Mouse (Mus musculus): ENCODE data around the gene Prdx6. TPM values are rescaled to one million over a fixed set of nuclear protein-coding genes. Genes with fewer than 3 reads are reported as not detected.

Prdx6 gene
- total RNA-seq, 1 experiment from 2014 or later, result 87.8 TPM

DNA sequence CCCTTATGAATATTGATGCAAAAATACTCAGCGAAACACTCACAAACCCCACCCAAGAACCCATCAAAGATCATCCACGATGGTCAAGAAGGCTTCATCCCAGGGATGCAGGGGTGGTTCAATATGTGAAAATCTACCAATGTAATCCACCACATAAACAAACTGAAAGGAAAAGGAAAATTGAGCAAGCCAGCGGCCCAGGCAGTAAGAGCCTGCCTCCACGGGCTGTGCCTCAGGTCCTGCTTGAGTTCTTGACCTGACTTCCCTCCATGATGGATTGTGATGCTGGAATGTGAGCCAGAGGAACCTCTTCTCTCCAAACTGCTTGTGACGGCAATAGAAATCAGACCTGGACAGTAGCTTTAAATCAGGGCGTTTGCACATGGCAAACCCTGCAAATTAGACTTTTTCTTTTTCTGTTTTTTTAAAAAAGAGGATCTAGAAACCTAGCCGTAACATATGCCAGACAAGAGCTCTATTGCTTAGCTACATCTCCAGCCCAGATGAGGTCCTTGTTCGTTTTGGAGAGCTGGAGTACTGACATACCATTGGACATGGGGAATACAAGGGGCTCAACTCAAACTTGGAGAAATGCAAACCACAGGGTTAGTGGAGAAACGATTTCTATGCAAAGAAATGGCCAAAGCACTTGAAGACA, 60.6 kb downstream of the Prdx6 start:
- ATAC-seq (ENCODE audit: extremely low read depth, insufficient number of reproducible peaks, low FRiP score, poor library complexity, severe bottlenecking), result no peak

Other genes starting within 250 kb of the Prdx6 start
- gene Zbtb37, start 216.4 kb downstream of the Prdx6 start, total RNA-seq (2017), result 31.7 and 32.7 TPM in 2 replicates
- gene Dars2, start 180.6 kb downstream of the Prdx6 start, total RNA-seq (2017), result 10.2 and 11.5 TPM in 2 replicates
- 4.2 and 5.6 TPM in 2 replicates for gene Cenpl, start 180.5 kb downstream of the Prdx6 start, total RNA-seq (2017)
- gene Klhl20, start 119.7 kb downstream of the Prdx6 start, total RNA-seq (2017), result 29.8 and 32.0 TPM in 2 replicates
- gene Ankrd45, start 108.5 kb downstream of the Prdx6 start, total RNA-seq (2017), result not detected in 2 replicates
- not detected in 2 replicates for gene Tex50, start 91.9 kb downstream of the Prdx6 start, total RNA-seq (2017)
- not detected in 2 replicates for gene Tnfsf4, start 144.2 kb upstream of the Prdx6 start, total RNA-seq (2017)
- 0.61 TPM in 1 of 2 replicates, not detected in the other for gene Tnfsf18, start 243.4 kb upstream of the Prdx6 start, total RNA-seq (2017)

All from neutrophil, adult 5-6 weeks (primary cell).